Mouse (Mus musculus) bone marrow, adult 2 months (tissue): Measurements from ENCODE around the gene Sipa1l2. TPM values are rescaled to one million over a fixed set of nuclear protein-coding genes. Genes with fewer than 3 reads are reported as not detected.
A peak's percentile ranks its signal among the peaks of the same experiment; 100 is the strongest.
"Not testable (repeated sequence)": the region's sequence is repeated elsewhere in the genome, so short reads cannot be mapped to it uniquely, and the experiment has no call there.

Experiments
- H3K27ac ChIP-seq: fragments of 200-500 bp; 2 replicates; pipeline ENCODE4 v1.5.1; 2012; ENCODE audit warnings: low read depth, mild to moderate bottlenecking, control low read depth, inconsistent platforms, low read length; ENCODE audit not compliant: control insufficient read depth, poor library complexity, insufficient read depth
- H3K4me1 ChIP-seq: fragments of 200-500 bp; 2 replicates; pipeline ENCODE4 v1.6.1; 2011; ENCODE audit warnings: low read length; ENCODE audit not compliant: control insufficient read depth, insufficient read depth
- H3K4me3 ChIP-seq: fragments of 200-500 bp; replicated peaks from 2 replicates; pipeline ENCODE3; 2011; ENCODE audit warnings: mild to moderate bottlenecking, low read depth, low read length, control low read depth; ENCODE audit not compliant: control insufficient read depth
- CTCF ChIP-seq: fragments of 200-500 bp; IDR thresholded peaks from 2 replicates; pipeline ENCODE4 v1.5.1; 2011; ENCODE audit warnings: low read length, control low read depth; ENCODE audit not compliant: control insufficient read depth, insufficient read depth
- POLR2A ChIP-seq: fragments of 200-500 bp; IDR thresholded peaks from 2 replicates; pipeline ENCODE4 v1.6.1; 2011; ENCODE audit warnings: low read depth, mild to moderate bottlenecking, control low read depth, low read length, borderline replicate concordance; ENCODE audit not compliant: control insufficient read depth
- WGBS: fragments of 180-500 bp; shearing (Covaris S2); methylation state at CpG from one replicate; pipeline ENCODE4 v1.1.7; 2018; 5-methylcytosine and 5-hydroxymethylcytosine counted together
- polyA plus RNA-seq: library from polyadenylated mRNA; stranded (reverse); fragments of >200 nt; gene quantifications from 2 replicates; pipeline ENCODE4 v1.2.4, GENCODE M21; 2011; ENCODE audit warnings: low replicate concordance; ENCODE audit not compliant: missing spikeins, insufficient read depth, insufficient read length

Gene Sipa1l2
- polyA plus RNA-seq, 1 experiment, result 6.7 TPM

DNA sequence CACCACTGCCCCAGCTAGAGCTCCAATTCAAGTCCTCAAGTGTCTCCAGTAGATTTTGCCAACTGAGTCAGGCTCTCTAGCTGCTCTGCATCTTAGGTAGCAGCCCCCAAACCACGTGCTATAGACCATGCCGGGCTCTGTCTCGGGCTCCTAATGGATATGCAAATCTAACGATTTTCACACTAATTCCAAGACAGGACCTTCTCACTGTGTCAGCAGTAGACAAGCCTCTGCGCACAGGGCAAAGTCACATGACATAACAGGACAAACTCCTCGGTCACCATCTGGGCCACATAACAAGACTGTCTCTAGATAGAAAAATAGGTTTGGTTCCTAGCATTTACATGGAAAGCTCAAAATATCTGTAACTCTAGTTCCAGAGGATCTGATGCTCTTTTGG, 40.6 kb downstream of the Sipa1l2 start:
- TF ChIP-seq CTCF, result no peak
- TF ChIP-seq POLR2A, result no peak
- Histone ChIP-seq H3K4me3 (no peak overlapping the region), H3K4me1 (peaks cover 17% of the 10 kb centered on the region), H3K27ac (no peak overlapping the region)
- WGBS, result 78% methylated on average over 6 of the region's 6 CpGs

DNA sequence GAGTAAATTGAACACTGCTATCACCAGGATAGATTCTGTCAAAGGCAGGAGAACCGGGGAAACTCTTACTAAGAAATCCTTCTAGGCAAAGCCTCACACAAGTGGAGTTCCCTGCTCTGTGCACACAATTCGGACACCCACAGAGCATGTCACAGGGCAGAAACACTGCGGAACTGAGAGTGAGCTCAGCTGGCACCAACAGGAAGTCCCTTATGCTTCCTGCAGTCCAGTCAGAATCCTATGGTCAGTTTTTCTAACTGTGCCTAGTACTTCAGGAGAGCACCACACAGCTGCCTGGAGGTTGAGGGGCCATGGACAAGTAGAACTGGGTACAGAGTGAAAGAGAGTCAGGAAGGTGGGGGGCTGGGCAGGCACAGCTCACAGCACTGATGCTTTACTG, 41.7 kb downstream of the Sipa1l2 start:
- Histone ChIP-seq H3K4me3 (no peak overlapping the region), H3K27ac (no peak overlapping the region), H3K4me1 (peaks cover 20% of the 10 kb centered on the region)
- WGBS, result 31% methylated on average over 3 of the region's 3 CpGs
- TF ChIP-seq CTCF, result no peak
- no peak for TF ChIP-seq POLR2A

DNA sequence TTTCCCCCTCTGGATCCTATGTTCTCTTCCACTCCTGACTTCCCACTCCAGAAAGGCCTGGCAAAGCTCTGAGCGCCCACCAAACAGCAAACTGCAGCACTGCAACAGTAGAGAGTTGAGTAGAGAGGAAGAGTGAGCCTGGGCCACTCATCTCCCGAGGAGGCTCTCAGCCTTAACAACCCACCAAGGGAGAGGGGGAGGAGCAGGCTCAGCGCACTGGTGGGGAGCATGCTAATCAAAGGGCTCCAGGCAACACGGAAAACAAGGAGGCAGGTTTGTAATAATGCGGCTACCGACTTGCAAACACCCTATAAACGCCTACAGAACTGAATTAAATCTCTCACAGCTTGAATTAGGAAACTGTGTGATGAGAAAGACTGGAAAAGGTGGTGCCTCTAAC, 42.6 kb downstream of the Sipa1l2 start:
- 54% methylated on average over 7 of the region's 7 CpGs for WGBS
- Histone ChIP-seq H3K4me3 (no peak overlapping the region), H3K27ac (no peak overlapping the region; the same call in 1 of the 2 replicates), H3K4me1 (peaks cover 18% of the 10 kb centered on the region)
- TF ChIP-seq POLR2A, result no peak
- no peak for TF ChIP-seq CTCF

DNA sequence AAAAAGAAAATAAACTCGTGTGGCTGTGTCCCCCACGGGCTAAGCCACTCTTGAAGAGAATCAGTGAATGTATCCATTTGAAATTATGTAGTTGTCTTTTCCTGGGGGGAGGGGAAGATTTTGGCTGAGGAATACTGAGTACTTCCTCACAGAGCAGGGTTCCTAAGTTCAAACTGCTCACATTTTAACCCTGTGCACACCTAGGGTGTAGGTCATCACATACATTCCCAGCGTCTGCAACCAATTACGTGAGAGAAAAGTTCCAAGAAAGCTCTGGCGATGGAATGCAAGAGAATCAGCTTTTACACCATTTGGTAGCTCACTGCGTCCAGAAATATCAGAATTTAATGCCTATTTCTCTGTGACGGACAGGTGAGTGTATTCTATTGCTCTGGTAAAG, 43.0 kb downstream of the Sipa1l2 start:
- 75% methylated on average over 7 of the region's 7 CpGs for WGBS
- H3K27ac ChIP-seq, result no peak overlapping the region
- peaks cover 15% of the 10 kb centered on the region for H3K4me1 ChIP-seq
- TF ChIP-seq POLR2A (no peak), CTCF (no peak)
- H3K4me3 ChIP-seq, result no peak overlapping the region

DNA sequence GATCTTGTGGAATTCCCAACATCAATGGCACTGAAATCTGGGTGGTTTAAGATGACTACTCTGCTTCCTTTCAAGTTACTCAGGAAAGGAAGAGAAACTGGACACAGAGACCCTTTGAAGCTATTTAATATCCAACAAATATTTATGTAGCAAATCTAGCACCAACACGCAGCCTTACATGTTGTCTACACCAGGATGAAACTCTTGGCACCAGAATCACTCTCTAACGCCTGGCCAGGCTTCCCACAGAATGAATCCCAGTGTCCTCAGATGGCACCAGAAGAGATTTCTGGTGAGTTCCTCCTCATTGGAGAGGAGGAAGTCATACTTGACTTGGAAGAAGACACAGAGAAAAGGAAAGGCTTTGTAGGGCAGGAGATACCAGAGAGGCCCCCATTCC, 45.1 kb downstream of the Sipa1l2 start:
- Histone ChIP-seq H3K27ac (no peak overlapping the region), H3K4me3 (no peak overlapping the region), H3K4me1 (peaks cover 13% of the 10 kb centered on the region)
- WGBS, result 65% methylated on average over 2 of the region's 2 CpGs
- TF ChIP-seq POLR2A (no peak), CTCF (no peak)

DNA sequence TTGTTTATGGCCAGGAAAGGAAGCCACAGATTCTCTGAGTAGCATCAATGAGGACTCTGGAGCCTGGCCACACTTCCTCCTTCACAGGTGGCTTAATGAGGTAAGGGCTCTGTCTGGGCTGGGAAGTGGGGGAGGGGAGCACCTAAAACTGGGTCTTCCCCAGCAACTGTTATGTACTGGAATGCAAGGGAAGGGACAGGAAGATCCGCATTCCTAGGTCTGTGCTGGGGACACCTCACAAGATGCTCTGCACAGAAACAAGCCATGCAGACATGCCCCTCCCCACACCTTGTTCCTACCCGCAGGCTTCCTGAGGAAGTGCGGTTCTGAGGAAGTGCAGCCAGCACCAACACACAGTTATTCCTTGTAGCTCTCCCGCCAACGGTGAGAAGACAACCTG, 46.4 kb downstream of the Sipa1l2 start:
- Histone ChIP-seq H3K27ac (no peak overlapping the region), H3K4me3 (peak overlapping the region; percentile 11), H3K4me1 (peaks cover 18% of the 10 kb centered on the region)
- WGBS, result 5% methylated on average over 5 of the region's 5 CpGs
- TF ChIP-seq CTCF (no peak), POLR2A (no peak)

DNA sequence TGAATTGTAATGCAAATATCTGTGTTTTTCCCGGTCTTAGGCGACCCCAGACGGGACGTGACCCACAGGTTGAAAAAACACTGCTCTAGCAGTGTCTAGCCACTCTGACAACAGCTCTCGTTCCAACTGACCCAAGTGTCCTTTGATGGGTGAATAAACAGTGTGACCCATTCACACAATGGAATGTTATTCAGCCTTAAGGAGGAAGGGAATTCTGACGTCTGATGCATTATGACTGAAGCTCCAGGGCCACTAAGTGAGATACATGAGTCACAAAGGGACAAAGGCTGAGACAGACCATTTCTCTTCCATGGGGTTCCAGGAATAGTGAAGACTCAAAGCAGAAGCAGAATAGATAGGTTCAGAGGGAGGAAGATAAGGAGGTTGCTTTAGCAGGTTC, 47.5 kb downstream of the Sipa1l2 start:
- Histone ChIP-seq H3K4me1 (peaks cover 20% of the 10 kb centered on the region), H3K4me3 (no peak overlapping the region), H3K27ac (no peak overlapping the region)
- TF ChIP-seq CTCF, result no peak
- no peak for TF ChIP-seq POLR2A
- 85% methylated on average over 6 of the region's 6 CpGs for WGBS

DNA sequence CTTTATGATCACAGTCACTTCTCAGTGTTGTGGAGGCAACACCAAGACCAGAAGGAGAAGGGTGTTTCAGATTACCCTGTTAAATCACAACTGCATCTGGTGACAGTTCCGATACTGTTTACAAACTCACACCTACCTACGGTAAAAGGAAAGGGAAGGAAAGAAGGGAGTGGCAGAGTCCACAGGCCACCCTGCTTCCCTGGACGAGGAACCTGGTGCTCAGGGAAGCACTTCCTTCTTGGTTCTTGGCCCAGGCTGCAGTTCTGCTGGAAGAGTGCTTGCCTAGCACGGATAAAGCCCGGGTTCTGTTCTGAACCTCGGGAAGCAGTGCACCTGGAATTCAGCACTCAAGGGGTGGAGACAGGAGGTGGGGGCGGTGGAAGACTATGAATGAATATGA, 48.5 kb downstream of the Sipa1l2 start:
- Histone ChIP-seq H3K4me3 (no peak overlapping the region), H3K4me1 (peaks cover 20% of the 10 kb centered on the region), H3K27ac (no peak overlapping the region)
- TF ChIP-seq POLR2A (no peak), CTCF (no peak)
- 66% methylated on average over 7 of the region's 7 CpGs for WGBS

DNA sequence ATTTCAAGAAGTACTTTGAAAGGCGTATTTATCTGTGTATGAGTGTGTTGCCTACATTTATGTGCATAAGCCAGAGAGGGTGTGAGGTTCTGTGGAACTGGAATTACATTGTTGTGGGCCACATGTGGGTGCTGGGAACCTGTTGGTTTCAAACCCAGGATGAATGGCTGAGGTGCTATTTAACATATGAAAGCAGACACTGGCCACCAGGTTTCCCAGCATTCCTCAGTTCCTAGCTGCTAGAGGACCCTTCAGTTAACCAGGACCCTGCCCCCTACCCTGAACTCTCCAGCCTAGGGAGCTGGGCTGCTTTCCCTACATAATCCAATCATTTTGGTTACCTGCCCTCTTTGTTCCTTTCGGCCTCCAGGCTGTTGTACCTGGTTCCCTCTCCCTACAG, 49.3 kb downstream of the Sipa1l2 start:
- not testable (repeated sequence) for H3K4me3 ChIP-seq, H3K27ac ChIP-seq
- H3K4me1 ChIP-seq, result peaks cover 20% of the 10 kb centered on the region
- 79% methylated on average over 2 of the region's 2 CpGs for WGBS

DNA sequence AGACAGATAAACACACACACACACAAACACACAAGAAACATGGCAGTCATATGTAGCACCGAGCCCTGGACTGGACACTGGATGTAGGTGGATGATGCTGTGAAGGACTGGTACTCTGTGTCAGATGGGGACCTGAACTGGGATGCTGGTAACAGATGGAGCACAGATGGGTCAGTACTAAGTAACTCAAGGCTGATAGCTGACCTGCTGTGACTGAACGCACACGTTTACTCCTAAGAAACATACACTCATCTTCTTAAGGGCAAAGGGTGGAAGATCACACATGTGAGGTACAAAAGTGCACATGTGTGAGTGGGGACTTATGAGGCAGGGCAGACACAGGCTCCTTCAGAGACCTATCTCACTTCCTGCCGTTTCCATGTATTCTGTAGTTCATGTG, 50.7 kb downstream of the Sipa1l2 start:
- TF ChIP-seq CTCF (no peak), POLR2A (no peak)
- no peak overlapping the region for H3K4me3 ChIP-seq
- 79% methylated on average over 4 of the region's 4 CpGs for WGBS
- H3K27ac ChIP-seq, result no peak overlapping the region; the same call in 1 of the 2 replicates
- peaks cover 17% of the 10 kb centered on the region for H3K4me1 ChIP-seq
